Mouse (Mus musculus) lung, embryonic 14.5 days (tissue): ENCODE measurements at regions not wholly inside any gene's neighbourhood (a gene's known extent, or its start where the extent isn't known, plus 50 kb on each side); places are given as distances from the start of the nearest gene placed in this dataset.
A peak's percentile ranks its signal among the peaks of the same experiment; 100 is the strongest.
"Not testable (repeated sequence)": the region's sequence is repeated elsewhere in the genome, so short reads cannot be mapped to it uniquely, and the experiment has no call there.

Experiments
- ATAC-seq: fragments of 200-750 bp; cut with Nextera tagmentation; 2 replicates; pipeline ENCODE4 v1.8.0; 2017; ENCODE audit warnings: mild to moderate bottlenecking, moderate TSS enrichment, moderate library complexity; ENCODE audit not compliant: insufficient read depth
- DNase-seq: peaks from one replicate; pipeline ENCODE4 v3.0.0-alpha.2; 2015
- H3K27ac ChIP-seq: fragments of 300-500 bp; sonication (generic); 2 replicates; pipeline ENCODE4 v1.5.1; 2014; ENCODE audit warnings: low read depth, mild to moderate bottlenecking, moderate library complexity
- H3K27me3 ChIP-seq: fragments of 300-500 bp; sonication (generic); 2 replicates; pipeline ENCODE4 v1.6.1; 2014; ENCODE audit warnings: low read length, control low read depth; ENCODE audit not compliant: insufficient read depth
- H3K36me3 ChIP-seq: fragments of 300-500 bp; sonication (generic); 2 replicates; pipeline ENCODE4 v1.6.1; 2014; ENCODE audit warnings: control low read depth; ENCODE audit not compliant: insufficient read depth
- H3K4me1 ChIP-seq: fragments of 300-500 bp; sonication (generic); 2 replicates; pipeline ENCODE4 v1.6.1; 2014; ENCODE audit warnings: antibody characterized with exemption, control low read depth; ENCODE audit not compliant: insufficient read depth
- H3K4me2 ChIP-seq: fragments of 300-500 bp; sonication (generic); 2 replicates; pipeline ENCODE4 v1.6.1; 2014; ENCODE audit warnings: mild to moderate bottlenecking
- H3K4me3 ChIP-seq: fragments of 300-500 bp; sonication (generic); 2 replicates; pipeline ENCODE4 v1.5.1; 2014; ENCODE audit warnings: low read depth, low read length
- H3K9ac ChIP-seq: fragments of 300-500 bp; sonication (generic); 2 replicates; pipeline ENCODE4 v1.6.1; 2014
- H3K9me3 ChIP-seq: fragments of 300-500 bp; sonication (generic); 2 replicates; pipeline ENCODE4 v1.6.1; 2016; ENCODE audit warnings: low read depth, low read length, control low read depth
- CTCF ChIP-seq: IDR thresholded peaks from 2 replicates; pipeline ENCODE4 v1.5.1; 2016; ENCODE audit warnings: antibody characterized with exemption, low read depth
- WGBS: fragments of 180-500 bp; shearing (Covaris S2); extraction: QIAGEN DNeasy Blood & Tissue Kit; methylation state at CpG from one replicate; pipeline ENCODE4 v1.1.7; 2014; 5-methylcytosine and 5-hydroxymethylcytosine counted together

GRCm38 (mm10) chr8:96128329-96128728 lies 240.0 kb upstream of the Got2 start:
- H3K36me3 ChIP-seq: no peaks in the 10 kb centered on the region
- H3K9me3 ChIP-seq: no peaks in the 10 kb centered on the region
- H3K4me3 ChIP-seq: no peak overlapping the region
- no peaks in the 10 kb centered on the region for H3K4me1 ChIP-seq
- no peaks in the 10 kb centered on the region for H3K27me3 ChIP-seq
- H3K27ac ChIP-seq: no peak overlapping the region
- 71% methylated on average over 2 of the region's 2 CpGs for WGBS
- peak; percentile 27; the same call in 1 of the 2 replicates for TF ChIP-seq CTCF
- DNase-seq (no peak), ATAC-seq (no peak)
- H3K9ac ChIP-seq: no peak overlapping the region
- no peak overlapping the region for H3K4me2 ChIP-seq

- H3K4me3 ChIP-seq: no peak overlapping the region
- H3K9me3 ChIP-seq: no peaks in the 10 kb centered on the region
- H3K27ac ChIP-seq: no peak overlapping the region
- 85% methylated on average over 5 of the region's 5 CpGs for WGBS
- no peak overlapping the region for H3K9ac ChIP-seq
- H3K36me3 ChIP-seq: no peaks in the 10 kb centered on the region
- no peak for DNase-seq
- ATAC-seq: no peak
- H3K4me2 ChIP-seq: no peak overlapping the region
- H3K27me3 ChIP-seq: no peaks in the 10 kb centered on the region
- no peak for TF ChIP-seq CTCF
- no peaks in the 10 kb centered on the region for H3K4me1 ChIP-seq
These were observed 212.5 kb upstream of the Got2 start for GRCm38 (mm10) chr8:96100817-96101216.

GRCm38 (mm10) chr8:96092931-96093330 lies 204.6 kb upstream of the Got2 start:
- ATAC-seq: no peak
- H3K9me3 ChIP-seq: no peaks in the 10 kb centered on the region
- no peaks in the 10 kb centered on the region for H3K27me3 ChIP-seq
- DNase-seq: no peak
- H3K4me3 ChIP-seq: no peak overlapping the region
- no peak overlapping the region for H3K27ac ChIP-seq
- TF ChIP-seq CTCF: no peak
- WGBS: 83% methylated on average over 3 of the region's 3 CpGs
- H3K4me2 ChIP-seq: no peak overlapping the region
- no peaks in the 10 kb centered on the region for H3K36me3 ChIP-seq
- no peak overlapping the region for H3K9ac ChIP-seq
- H3K4me1 ChIP-seq: no peaks in the 10 kb centered on the region

- H3K4me2 ChIP-seq: no peak overlapping the region
- no peak overlapping the region for H3K27ac ChIP-seq
- H3K9me3 ChIP-seq: no peaks in the 10 kb centered on the region
- TF ChIP-seq CTCF: no peak
- H3K36me3 ChIP-seq: no peaks in the 10 kb centered on the region
- H3K4me3 ChIP-seq: no peak overlapping the region
- no peaks in the 10 kb centered on the region for H3K4me1 ChIP-seq
- no peak overlapping the region for H3K9ac ChIP-seq
- DNase-seq (no peak), ATAC-seq (no peak)
- WGBS: 89% methylated on average over 1 of the region's 1 CpGs
- no peaks in the 10 kb centered on the region for H3K27me3 ChIP-seq
These were observed 201.9 kb upstream of the Got2 start for GRCm38 (mm10) chr8:96090231-96090630.

GRCm38 (mm10) chr8:96068306-96068705 lies 180.0 kb upstream of the Got2 start:
- Histone ChIP-seq H3K4me1 (no peaks in the 10 kb centered on the region), H3K9ac (no peak overlapping the region), H3K4me2 (no peak overlapping the region), H3K27ac (no peak overlapping the region), H3K27me3 (no peaks in the 10 kb centered on the region), H3K9me3 (no peaks in the 10 kb centered on the region), H3K36me3 (no peaks in the 10 kb centered on the region), H3K4me3 (no peak overlapping the region)
- no peak for TF ChIP-seq CTCF
- DNase-seq (no peak), ATAC-seq (no peak)
- WGBS: 66% methylated on average over 5 of the region's 5 CpGs

- no peak for ATAC-seq
These were observed 159.3 kb upstream of the Got2 start for GRCm38 (mm10) chr8:96047686-96048085.

GRCm38 (mm10) chr8:96042335-96042734 lies 154.0 kb upstream of the Got2 start:
- H3K36me3 ChIP-seq: no peaks in the 10 kb centered on the region
- no peak for TF ChIP-seq CTCF
- H3K4me1 ChIP-seq: peaks cover 9% of the 10 kb centered on the region; the same call in 1 of the 2 replicates
- DNase-seq (no peak), ATAC-seq (no peak)
- H3K9me3 ChIP-seq: no peaks in the 10 kb centered on the region
- H3K4me3 ChIP-seq: no peak overlapping the region
- H3K4me2 ChIP-seq: no peak overlapping the region
- no peak overlapping the region for H3K27ac ChIP-seq
- WGBS: 50% methylated on average over 5 of the region's 5 CpGs
- no peaks in the 10 kb centered on the region for H3K27me3 ChIP-seq
- no peak overlapping the region for H3K9ac ChIP-seq

More at GRCm38 (mm10) chr8:96047686-96048085, 159.3 kb upstream of the Got2 start:
- WGBS: 75% methylated on average over 3 of the region's 3 CpGs
- H3K9me3 ChIP-seq: no peaks in the 10 kb centered on the region
- H3K4me2 ChIP-seq: no peak overlapping the region
- H3K4me1 ChIP-seq: no peaks in the 10 kb centered on the region
- no peak for DNase-seq
- no peaks in the 10 kb centered on the region for H3K27me3 ChIP-seq
- H3K4me3 ChIP-seq: no peak overlapping the region
- H3K27ac ChIP-seq: no peak overlapping the region
- no peaks in the 10 kb centered on the region for H3K36me3 ChIP-seq
- TF ChIP-seq CTCF: no peak
- no peak overlapping the region for H3K9ac ChIP-seq

- H3K9ac ChIP-seq: no peak overlapping the region
- H3K27ac ChIP-seq: no peak overlapping the region
- no peak overlapping the region for H3K4me3 ChIP-seq
- H3K9me3 ChIP-seq: no peaks in the 10 kb centered on the region
- DNase-seq (peak; percentile 70), ATAC-seq (peak; percentile 49; the same call in 1 of the 2 replicates)
- H3K36me3 ChIP-seq: no peaks in the 10 kb centered on the region
- H3K27me3 ChIP-seq: no peaks in the 10 kb centered on the region
- peaks cover 9% of the 10 kb centered on the region; the same call in 1 of the 2 replicates for H3K4me1 ChIP-seq
- 5% methylated on average over 1 of the region's 1 CpGs for WGBS
- H3K4me2 ChIP-seq: no peak overlapping the region
- TF ChIP-seq CTCF: no peak
These were observed 151.9 kb upstream of the Got2 start for GRCm38 (mm10) chr8:96040216-96040615.

GRCm38 (mm10) chr8:96018742-96019141 lies 130.4 kb upstream of the Got2 start:
- H3K4me1 ChIP-seq, ATAC-seq, H3K27ac ChIP-seq, H3K36me3 ChIP-seq, DNase-seq, H3K9ac ChIP-seq, H3K27me3 ChIP-seq, H3K4me3 ChIP-seq, H3K4me2 ChIP-seq, H3K9me3 ChIP-seq: not testable (repeated sequence)
- WGBS: 80% methylated on average over 3 of the region's 3 CpGs
